Mouse (Mus musculus): ENCODE results near the gene Lypd8. TPM values are rescaled to one million over a fixed set of nuclear protein-coding genes. Genes with fewer than 3 reads are reported as not detected.

The Lypd8 gene
- polyA plus RNA-seq (2017; shearing (Covaris generic)), result 0.59 TPM

GRCm38 (mm10) chr11:58378763-58379278, at the start of gene Lypd8:
Gene Lypd8, plus strand, starts transcription at chr11:58379043.

GRCm38 (mm10) chr11:58330276-58331148, 48.3 kb upstream of the Lypd8 start, which contains the start of the genes Zfp672 and Sh3bp5l:
Gene Zfp672, minus strand, starts transcription at chr11:58330339.
Gene Sh3bp5l, plus strand, starts transcription at chr11:58330724.

GRCm38 (mm10) chr11:58420815-58421214, 42.0 kb downstream of the Lypd8 start, which contains the start of gene 1810065E05Rik:
Gene 1810065E05Rik, plus strand, starts transcription at chr11:58421111.

GRCm38 (mm10) chr11:58432259-58432658, 53.4 kb downstream of the Lypd8 start, which contains the start of gene Gm12253:
Gene Gm12253, plus strand, starts transcription at chr11:58432559.

Other genes with a start within 250 kb of the Lypd8 start
- 13.4 TPM for gene Gemin5, start 210.5 kb upstream of the Lypd8 start, polyA plus RNA-seq (2017; shearing (Covaris generic))
- gene Mrpl22, start 207.4 kb upstream of the Lypd8 start, polyA plus RNA-seq (2017; shearing (Covaris generic)), result 37.7 TPM
- 194 TPM for gene Igtp, start 179.5 kb upstream of the Lypd8 start, polyA plus RNA-seq (2017; shearing (Covaris generic))
- 47.7 TPM for gene Irgm2, start 179.4 kb upstream of the Lypd8 start, polyA plus RNA-seq (2017; shearing (Covaris generic))
- gene 4930438A08Rik, start 104.2 kb upstream of the Lypd8 start, polyA plus RNA-seq (2017; shearing (Covaris generic)), result not detected
- gene Zfp692, start 72.0 kb upstream of the Lypd8 start, polyA plus RNA-seq (2017; shearing (Covaris generic)), result 39.8 TPM
- gene Zfp672, start 48.7 kb upstream of the Lypd8 start, polyA plus RNA-seq (2017; shearing (Covaris generic)), result 39.7 TPM
- gene Sh3bp5l, start 48.3 kb upstream of the Lypd8 start, polyA plus RNA-seq (2017; shearing (Covaris generic)), result 12.9 TPM
- not detected for gene 1810065E05Rik, start 42.1 kb downstream of the Lypd8 start, polyA plus RNA-seq (2017; shearing (Covaris generic))
- 0.84 TPM for gene Gm12253, start 53.5 kb downstream of the Lypd8 start, polyA plus RNA-seq (2017; shearing (Covaris generic))
- not detected for gene Lypd9, start 73.9 kb downstream of the Lypd8 start, polyA plus RNA-seq (2017; shearing (Covaris generic))
- gene Olfr30, start 83.2 kb downstream of the Lypd8 start, polyA plus RNA-seq (2017; shearing (Covaris generic)), result not detected
- gene Olfr332, start 113.5 kb downstream of the Lypd8 start, polyA plus RNA-seq (2017; shearing (Covaris generic)), result not detected
- gene Olfr331, start 123.5 kb downstream of the Lypd8 start, polyA plus RNA-seq (2017; shearing (Covaris generic)), result not detected
- 0.99 TPM for gene Olfr330, start 155.8 kb downstream of the Lypd8 start, polyA plus RNA-seq (2017; shearing (Covaris generic))
- gene Olfr329-ps, start 167.4 kb downstream of the Lypd8 start, polyA plus RNA-seq (2017; shearing (Covaris generic)), result not detected
- 0.18 TPM for gene Olfr328, start 176.6 kb downstream of the Lypd8 start, polyA plus RNA-seq (2017; shearing (Covaris generic))
- 0.37 TPM for gene Olfr224, start 191.5 kb downstream of the Lypd8 start, polyA plus RNA-seq (2017; shearing (Covaris generic))
- gene Olfr325, start 198.7 kb downstream of the Lypd8 start, polyA plus RNA-seq (2017; shearing (Covaris generic)), result not detected
- gene Olfr324, start 216.1 kb downstream of the Lypd8 start, polyA plus RNA-seq (2017; shearing (Covaris generic)), result not detected
- gene 2210407C18Rik, start 237.0 kb downstream of the Lypd8 start, polyA plus RNA-seq (2017; shearing (Covaris generic)), result not detected

All from effector memory CD4-positive, alpha-beta T cell, adult 7 months (primary cell).